Mouse (Mus musculus): ENCODE results near the gene Anxa4. TPM values are rescaled to one million over a fixed set of nuclear protein-coding genes. Genes with fewer than 3 reads are reported as not detected.

Gene Anxa4
- polyA plus RNA-seq, 1 experiment, result 27.8 TPM

DNA sequence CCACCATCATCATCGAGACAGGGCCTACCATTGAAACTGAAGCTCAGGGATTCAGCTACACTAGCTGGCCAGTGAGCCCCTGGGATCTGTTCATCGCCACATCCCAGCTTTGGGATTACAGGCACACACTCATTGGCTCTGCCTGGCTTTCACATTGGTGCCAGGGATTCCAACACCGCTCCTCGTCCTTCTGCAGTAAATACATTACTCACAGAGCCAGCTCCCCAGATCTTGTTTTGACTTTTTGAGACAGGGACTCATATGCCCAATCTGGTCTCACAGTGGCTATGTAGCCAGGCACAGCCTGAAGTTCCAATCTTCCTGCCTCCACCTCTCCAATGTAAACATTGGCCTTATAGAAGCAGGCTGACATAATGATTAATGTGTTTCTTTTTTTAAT is 57.1 kb downstream of the Anxa4 start:
- H3K4me1 ChIP-seq (replicated peaks; ENCODE audit: control insufficient read depth, insufficient read depth, low read length), result 0 out of 2 replicates have a peak, but pooled peaks cover 2% of the 10 kb centered on the region
- 99% methylated on average over 4 of the region's 4 CpGs for WGBS
- no peaks in the 10 kb centered on the region for H3K27me3 ChIP-seq (ENCODE audit: control insufficient read depth, insufficient read depth, low read length)
- H3K27ac ChIP-seq (ENCODE audit: control insufficient read depth, insufficient read depth, low read length), result no peak overlapping the region
- DNase-seq, result no peak
- no peak overlapping the region for H3K4me3 ChIP-seq (ENCODE audit: control insufficient read depth, insufficient read depth, low read length)
- TF ChIP-seq POLR2A (IDR thresholded peaks at IDR 0.05; ENCODE audit: control insufficient read depth, extremely low read depth, insufficient read depth, low read length, poor library complexity), result no peak
- no peak for TF ChIP-seq CTCF (IDR thresholded peaks at IDR 0.05; ENCODE audit: borderline replicate concordance, control insufficient read depth, extremely low read depth, insufficient read depth, low read length, poor library complexity)
- H3K36me3 ChIP-seq (ENCODE audit: control insufficient read depth, insufficient read depth, low read length), result no peaks in the 10 kb centered on the region

- WGBS, result under 1% methylated on average over 57 of the region's 59 CpGs
- Histone ChIP-seq H3K4me1 (replicated peaks; ENCODE audit: control insufficient read depth, insufficient read depth, low read length) (0 out of 2 replicates have a peak, but pooled peaks cover 2% of the 10 kb centered on the region), H3K4me3 (ENCODE audit: control insufficient read depth, insufficient read depth, low read length) (peak within 1 kb of the TSS; percentile 73), H3K36me3 (ENCODE audit: control insufficient read depth, insufficient read depth, low read length) (no peaks in the 10 kb centered on the region), H3K27me3 (ENCODE audit: control insufficient read depth, insufficient read depth, low read length) (no peaks in the 10 kb centered on the region), H3K27ac (ENCODE audit: control insufficient read depth, insufficient read depth, low read length) (no peak within 1 kb of the TSS)
- peak; percentile 65; the same call in 1 of the 2 replicates for TF ChIP-seq CTCF (IDR thresholded peaks at IDR 0.05; ENCODE audit: borderline replicate concordance, control insufficient read depth, extremely low read depth, insufficient read depth, low read length, poor library complexity)
- peak; percentile 95 for TF ChIP-seq POLR2A (IDR thresholded peaks at IDR 0.05; ENCODE audit: control insufficient read depth, extremely low read depth, insufficient read depth, low read length, poor library complexity)
- peak; percentile 96 for DNase-seq
Measured at GRCm38 (mm10) chr6:86733183-86733876, 60.1 kb downstream of the Anxa4 start, which contains the start of gene Gmcl1. Gene Gmcl1 (minus strand): TSS chr6:86733383.

DNA sequence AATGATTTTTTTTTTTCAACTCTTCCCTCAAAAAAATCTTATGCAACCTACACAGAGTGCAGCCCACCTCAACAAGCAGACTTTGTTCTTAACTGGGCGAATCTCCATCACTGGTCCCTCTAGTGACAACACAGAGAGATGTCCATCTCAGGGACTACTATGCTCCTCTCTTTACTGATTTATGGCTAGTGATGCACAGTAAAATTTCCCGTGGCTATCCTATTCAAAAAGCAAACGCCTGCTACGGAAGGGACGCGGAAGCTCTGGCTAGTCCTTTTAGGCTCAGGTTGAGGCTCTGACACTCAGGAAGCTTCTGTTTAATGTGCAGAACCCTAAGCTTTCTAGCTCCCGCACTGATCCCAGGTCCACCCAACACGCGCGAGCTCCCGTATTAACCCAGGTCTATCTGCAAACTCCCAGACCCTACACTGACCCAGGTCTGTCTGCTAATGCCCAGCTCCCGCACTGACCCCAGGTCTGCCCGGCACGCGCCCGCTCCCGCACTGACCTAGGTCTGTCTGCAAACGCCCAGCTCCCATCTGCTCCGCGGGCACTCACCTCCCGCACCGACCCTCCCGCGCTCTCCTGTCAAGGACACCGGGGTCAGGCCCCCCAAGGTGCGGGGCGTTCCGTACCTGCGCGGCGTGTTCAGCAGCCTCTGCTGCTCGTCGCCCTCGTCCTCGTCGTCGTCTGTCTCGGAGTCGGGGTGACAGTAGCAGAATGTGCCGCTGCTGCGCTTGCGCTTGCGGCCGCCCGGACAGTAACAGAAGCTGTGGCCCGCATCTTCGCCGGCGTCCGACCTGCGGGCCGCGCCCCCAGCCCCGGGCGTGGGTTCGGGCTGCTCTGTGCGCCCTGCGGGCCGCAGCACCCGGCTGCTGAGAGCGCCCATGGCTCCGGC is 60.9 kb downstream of the Anxa4 start:
- 1% methylated on average over 62 of the region's 62 CpGs for WGBS
- Histone ChIP-seq H3K27ac (ENCODE audit: control insufficient read depth, insufficient read depth, low read length) (no peak overlapping the region), H3K4me3 (ENCODE audit: control insufficient read depth, insufficient read depth, low read length) (peak overlapping the region; percentile 73), H3K27me3 (ENCODE audit: control insufficient read depth, insufficient read depth, low read length) (no peaks in the 10 kb centered on the region), H3K36me3 (ENCODE audit: control insufficient read depth, insufficient read depth, low read length) (no peaks in the 10 kb centered on the region), H3K4me1 (replicated peaks; ENCODE audit: control insufficient read depth, insufficient read depth, low read length) (0 out of 2 replicates have a peak, but pooled peaks cover 2% of the 10 kb centered on the region)
- TF ChIP-seq POLR2A (IDR thresholded peaks at IDR 0.05; ENCODE audit: control insufficient read depth, extremely low read depth, insufficient read depth, low read length, poor library complexity), result no peak
- no peak for TF ChIP-seq CTCF (IDR thresholded peaks at IDR 0.05; ENCODE audit: borderline replicate concordance, control insufficient read depth, extremely low read depth, insufficient read depth, low read length, poor library complexity)
- DNase-seq, result peak; percentile 53

GRCm38 (mm10) chr6:86728711-86729110 is 64.7 kb downstream of the Anxa4 start:
- H3K4me1 ChIP-seq (replicated peaks; ENCODE audit: control insufficient read depth, insufficient read depth, low read length), result 0 out of 2 replicates have a peak, but pooled peaks cover 2% of the 10 kb centered on the region
- no peaks in the 10 kb centered on the region for H3K27me3 ChIP-seq (ENCODE audit: control insufficient read depth, insufficient read depth, low read length)
- no peaks in the 10 kb centered on the region for H3K36me3 ChIP-seq (ENCODE audit: control insufficient read depth, insufficient read depth, low read length)
- no peak for TF ChIP-seq CTCF (IDR thresholded peaks at IDR 0.05; ENCODE audit: borderline replicate concordance, control insufficient read depth, extremely low read depth, insufficient read depth, low read length, poor library complexity)
- no peak for TF ChIP-seq POLR2A (IDR thresholded peaks at IDR 0.05; ENCODE audit: control insufficient read depth, extremely low read depth, insufficient read depth, low read length, poor library complexity)
- H3K27ac ChIP-seq (ENCODE audit: control insufficient read depth, insufficient read depth, low read length), result no peak overlapping the region
- H3K4me3 ChIP-seq (ENCODE audit: control insufficient read depth, insufficient read depth, low read length), result no peak overlapping the region
- WGBS, result 97% methylated on average over 5 of the region's 5 CpGs
- DNase-seq, result no peak

DNA sequence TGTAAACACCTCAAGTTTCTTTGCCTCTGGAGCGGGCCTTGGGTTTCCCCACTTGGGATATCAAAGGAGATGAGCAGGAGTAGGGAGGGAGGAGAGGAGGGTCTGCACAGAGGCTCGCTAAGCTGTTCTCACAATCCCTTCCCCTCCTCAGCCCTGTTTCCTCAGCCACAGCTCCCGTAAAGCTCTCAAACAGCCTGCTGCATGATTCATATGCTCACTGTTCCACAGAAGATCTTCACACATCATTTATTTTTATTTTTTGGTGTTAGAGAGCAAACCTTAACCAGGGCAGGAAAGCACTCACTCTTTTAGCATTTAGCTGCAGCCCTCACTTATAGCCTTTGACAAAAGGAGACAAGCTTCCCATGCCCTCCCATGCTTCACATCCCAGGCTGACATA is 71.4 kb downstream of the Anxa4 start:
- Histone ChIP-seq H3K36me3 (ENCODE audit: control insufficient read depth, insufficient read depth, low read length) (no peaks in the 10 kb centered on the region; the same call in 1 of the 2 replicates), H3K4me3 (ENCODE audit: control insufficient read depth, insufficient read depth, low read length) (no peak overlapping the region), H3K4me1 (replicated peaks; ENCODE audit: control insufficient read depth, insufficient read depth, low read length) (no peaks in the 10 kb centered on the region), H3K27me3 (ENCODE audit: control insufficient read depth, insufficient read depth, low read length) (no peaks in the 10 kb centered on the region), H3K27ac (ENCODE audit: control insufficient read depth, insufficient read depth, low read length) (no peak overlapping the region)
- no peak for DNase-seq
- 94% methylated on average over 3 of the region's 3 CpGs for WGBS
- TF ChIP-seq CTCF (IDR thresholded peaks at IDR 0.05; ENCODE audit: borderline replicate concordance, control insufficient read depth, extremely low read depth, insufficient read depth, low read length, poor library complexity) (no peak), POLR2A (IDR thresholded peaks at IDR 0.05; ENCODE audit: control insufficient read depth, extremely low read depth, insufficient read depth, low read length, poor library complexity) (no peak)

GRCm38 (mm10) chr6:86708072-86708774 is 85.2 kb downstream of the Anxa4 start:
- Histone ChIP-seq H3K36me3 (ENCODE audit: control insufficient read depth, insufficient read depth, low read length) (peaks cover 27% of the 10 kb centered on the region), H3K4me1 (replicated peaks; ENCODE audit: control insufficient read depth, insufficient read depth, low read length) (no peaks in the 10 kb centered on the region), H3K4me3 (ENCODE audit: control insufficient read depth, insufficient read depth, low read length) (no peak overlapping the region), H3K27ac (ENCODE audit: control insufficient read depth, insufficient read depth, low read length) (no peak overlapping the region), H3K27me3 (ENCODE audit: control insufficient read depth, insufficient read depth, low read length) (no peaks in the 10 kb centered on the region)
- WGBS, result 95% methylated on average over 4 of the region's 4 CpGs
- no peak for DNase-seq
- TF ChIP-seq POLR2A (IDR thresholded peaks at IDR 0.05; ENCODE audit: control insufficient read depth, extremely low read depth, insufficient read depth, low read length, poor library complexity) (no peak), CTCF (IDR thresholded peaks at IDR 0.05; ENCODE audit: borderline replicate concordance, control insufficient read depth, extremely low read depth, insufficient read depth, low read length, poor library complexity) (no peak)

Measured in thymus, adult 2 months (tissue).